Mouse (Mus musculus) midbrain, embryonic 12.5 days (tissue): Measurements from ENCODE around the gene Senp8. TPM values are rescaled to one million over a fixed set of nuclear protein-coding genes. Genes with fewer than 3 reads are reported as not detected.
A peak's percentile ranks its signal among the peaks of the same experiment; 100 is the strongest.

Experiments used
- ATAC-seq: fragments of 200-750 bp; cut with Nextera tagmentation; 2 replicates; pipeline ENCODE4 v1.8.0; 2017; ENCODE audit warnings: low read depth, moderate TSS enrichment, moderate library complexity; ENCODE audit not compliant: low FRiP score
- H3K27ac ChIP-seq: fragments of 300-500 bp; sonication (generic); replicated peaks from 2 replicates; pipeline ENCODE4 v1.5.1; 2016; ENCODE audit warnings: mild to moderate bottlenecking
- H3K27me3 ChIP-seq: fragments of 300-500 bp; sonication (generic); 2 replicates; pipeline ENCODE4 v1.6.1; 2016; ENCODE audit warnings: mild to moderate bottlenecking
- H3K36me3 ChIP-seq: fragments of 300-500 bp; sonication (generic); 2 replicates; pipeline ENCODE4 v1.6.1; 2016
- H3K4me1 ChIP-seq: fragments of 300-500 bp; sonication (generic); 2 replicates; pipeline ENCODE4 v1.6.1; 2016
- H3K4me2 ChIP-seq: fragments of 300-500 bp; sonication (generic); replicated peaks from 2 replicates; pipeline ENCODE4 v1.6.1; 2016; ENCODE audit warnings: mild to moderate bottlenecking, moderate library complexity
- H3K4me3 ChIP-seq: fragments of 300-500 bp; sonication (generic); 2 replicates; pipeline ENCODE4 v1.5.1; 2016; ENCODE audit warnings: mild to moderate bottlenecking
- H3K9ac ChIP-seq: fragments of 300-500 bp; sonication (generic); replicated peaks from 2 replicates; pipeline ENCODE4 v1.6.1; 2016; ENCODE audit warnings: mild to moderate bottlenecking, moderate library complexity
- H3K9me3 ChIP-seq: fragments of 300-500 bp; sonication (generic); 2 replicates; pipeline ENCODE4 v1.6.1; 2016; ENCODE audit warnings: mild to moderate bottlenecking
- WGBS: fragments of 180-500 bp; shearing (Covaris S2); methylation state at CpG from one replicate; pipeline ENCODE4 v1.1.7; 2016; 5-methylcytosine and 5-hydroxymethylcytosine counted together
- polyA plus RNA-seq: library from polyadenylated mRNA; unstranded; fragments of >200 nt; fragmentation: Nextera tagmentation; extraction: Ambion mirVana; gene quantifications from 2 replicates; pipeline ENCODE4 v1.2.1, GENCODE M21; 2016

The Senp8 gene
- polyA plus RNA-seq, 1 experiment from 2014 or later = 17.1 TPM

GRCm38 (mm10) chr9:59706850-59707825 is 43.4 kb downstream of the Senp8 start:
- no peak for ATAC-seq
- H3K9ac ChIP-seq = no peak overlapping the region
- no peak overlapping the region for H3K4me2 ChIP-seq
- H3K27me3 ChIP-seq = no peaks in the 10 kb centered on the region
- H3K4me3 ChIP-seq = no peak overlapping the region
- H3K4me1 ChIP-seq = no peaks in the 10 kb centered on the region
- H3K36me3 ChIP-seq = no peaks in the 10 kb centered on the region
- WGBS = 70% methylated on average over 10 of the region's 10 CpGs
- no peak overlapping the region for H3K27ac ChIP-seq
- H3K9me3 ChIP-seq = no peaks in the 10 kb centered on the region

GRCm38 (mm10) chr9:59703099-59703498 is 47.4 kb downstream of the Senp8 start:
- H3K4me3 ChIP-seq = no peak overlapping the region
- H3K4me1 ChIP-seq = no peaks in the 10 kb centered on the region
- no peak overlapping the region for H3K27ac ChIP-seq
- H3K36me3 ChIP-seq = no peaks in the 10 kb centered on the region
- no peak overlapping the region for H3K9ac ChIP-seq
- no peaks in the 10 kb centered on the region for H3K9me3 ChIP-seq
- no peak overlapping the region for H3K4me2 ChIP-seq
- 72% methylated on average over 6 of the region's 6 CpGs for WGBS
- no peak for ATAC-seq
- H3K27me3 ChIP-seq = no peaks in the 10 kb centered on the region

GRCm38 (mm10) chr9:59701094-59701493 is 49.4 kb downstream of the Senp8 start:
- 85% methylated on average over 7 of the region's 7 CpGs for WGBS
- Histone ChIP-seq H3K27me3 (no peaks in the 10 kb centered on the region), H3K4me2 (no peak overlapping the region), H3K4me1 (no peaks in the 10 kb centered on the region), H3K27ac (no peak overlapping the region), H3K9ac (no peak overlapping the region), H3K9me3 (no peaks in the 10 kb centered on the region), H3K4me3 (no peak overlapping the region), H3K36me3 (no peaks in the 10 kb centered on the region)
- no peak for ATAC-seq

GRCm38 (mm10) chr9:59696381-59696780 is 54.1 kb downstream of the Senp8 start:
- no peak for ATAC-seq
- H3K36me3 ChIP-seq = no peaks in the 10 kb centered on the region
- H3K4me3 ChIP-seq = no peak overlapping the region
- H3K4me2 ChIP-seq = no peak overlapping the region
- WGBS = 80% methylated on average over 3 of the region's 3 CpGs
- no peak overlapping the region for H3K9ac ChIP-seq
- H3K27ac ChIP-seq = no peak overlapping the region
- H3K27me3 ChIP-seq = peaks cover 8% of the 10 kb centered on the region
- no peaks in the 10 kb centered on the region for H3K9me3 ChIP-seq
- H3K4me1 ChIP-seq = peaks cover 9% of the 10 kb centered on the region

- no peak overlapping the region for H3K4me2 ChIP-seq
- H3K9ac ChIP-seq = no peak overlapping the region
- H3K27me3 ChIP-seq = peaks cover 8% of the 10 kb centered on the region
- no peaks in the 10 kb centered on the region for H3K9me3 ChIP-seq
- ATAC-seq = no peak
- no peak overlapping the region for H3K27ac ChIP-seq
- peaks cover 9% of the 10 kb centered on the region for H3K4me1 ChIP-seq
- WGBS = 46% methylated on average over 3 of the region's 3 CpGs
- H3K36me3 ChIP-seq = no peaks in the 10 kb centered on the region
- no peak overlapping the region for H3K4me3 ChIP-seq
These were observed 55.1 kb downstream of the Senp8 start for GRCm38 (mm10) chr9:59695451-59695813.

- H3K9ac ChIP-seq = no peak overlapping the region
- no peaks in the 10 kb centered on the region for H3K36me3 ChIP-seq
- no peaks in the 10 kb centered on the region for H3K9me3 ChIP-seq
- H3K4me3 ChIP-seq = no peak overlapping the region
- peaks cover 8% of the 10 kb centered on the region for H3K27me3 ChIP-seq
- 66% methylated on average over 16 of the region's 16 CpGs for WGBS
- no peak overlapping the region for H3K4me2 ChIP-seq
- no peak overlapping the region for H3K27ac ChIP-seq
- ATAC-seq = no peak
- H3K4me1 ChIP-seq = peaks cover 9% of the 10 kb centered on the region
These were observed 55.7 kb downstream of the Senp8 start for GRCm38 (mm10) chr9:59694571-59695450.

GRCm38 (mm10) chr9:59692145-59692544 is 58.4 kb downstream of the Senp8 start:
- Histone ChIP-seq H3K27ac (no peak overlapping the region), H3K9ac (no peak overlapping the region), H3K27me3 (peaks cover 8% of the 10 kb centered on the region), H3K36me3 (no peaks in the 10 kb centered on the region), H3K4me1 (peaks cover 9% of the 10 kb centered on the region), H3K4me3 (peak overlapping the region; percentile 30), H3K9me3 (no peaks in the 10 kb centered on the region), H3K4me2 (peak overlapping the region; percentile 52)
- no peak for ATAC-seq
- WGBS = 39% methylated on average over 9 of the region's 9 CpGs

GRCm38 (mm10) chr9:59691635-59692094 is 58.8 kb downstream of the Senp8 start:
- ATAC-seq = peak; percentile 68
- Histone ChIP-seq H3K9me3 (no peaks in the 10 kb centered on the region), H3K4me2 (peak overlapping the region; percentile 52), H3K27ac (no peak overlapping the region), H3K27me3 (peaks cover 8% of the 10 kb centered on the region), H3K4me3 (peak overlapping the region; percentile 30), H3K9ac (no peak overlapping the region), H3K36me3 (no peaks in the 10 kb centered on the region), H3K4me1 (peaks cover 9% of the 10 kb centered on the region)
- 4% methylated on average over 23 of the region's 23 CpGs for WGBS

GRCm38 (mm10) chr9:59687416-59688046 is 63.0 kb downstream of the Senp8 start:
- no peak overlapping the region for H3K27ac ChIP-seq
- WGBS = 48% methylated on average over 6 of the region's 6 CpGs
- no peak for ATAC-seq

More at GRCm38 (mm10) chr9:59687416-59688046, 63.0 kb downstream of the Senp8 start:
- Histone ChIP-seq H3K27me3 (peaks cover 12% of the 10 kb centered on the region), H3K4me2 (no peak overlapping the region), H3K9me3 (no peaks in the 10 kb centered on the region), H3K36me3 (no peaks in the 10 kb centered on the region), H3K9ac (no peak overlapping the region), H3K4me1 (peaks cover 9% of the 10 kb centered on the region), H3K4me3 (no peak overlapping the region)
